Comparison of ENCODE assay signal across 16 mouse cellular contexts in the genomic region with DNA sequence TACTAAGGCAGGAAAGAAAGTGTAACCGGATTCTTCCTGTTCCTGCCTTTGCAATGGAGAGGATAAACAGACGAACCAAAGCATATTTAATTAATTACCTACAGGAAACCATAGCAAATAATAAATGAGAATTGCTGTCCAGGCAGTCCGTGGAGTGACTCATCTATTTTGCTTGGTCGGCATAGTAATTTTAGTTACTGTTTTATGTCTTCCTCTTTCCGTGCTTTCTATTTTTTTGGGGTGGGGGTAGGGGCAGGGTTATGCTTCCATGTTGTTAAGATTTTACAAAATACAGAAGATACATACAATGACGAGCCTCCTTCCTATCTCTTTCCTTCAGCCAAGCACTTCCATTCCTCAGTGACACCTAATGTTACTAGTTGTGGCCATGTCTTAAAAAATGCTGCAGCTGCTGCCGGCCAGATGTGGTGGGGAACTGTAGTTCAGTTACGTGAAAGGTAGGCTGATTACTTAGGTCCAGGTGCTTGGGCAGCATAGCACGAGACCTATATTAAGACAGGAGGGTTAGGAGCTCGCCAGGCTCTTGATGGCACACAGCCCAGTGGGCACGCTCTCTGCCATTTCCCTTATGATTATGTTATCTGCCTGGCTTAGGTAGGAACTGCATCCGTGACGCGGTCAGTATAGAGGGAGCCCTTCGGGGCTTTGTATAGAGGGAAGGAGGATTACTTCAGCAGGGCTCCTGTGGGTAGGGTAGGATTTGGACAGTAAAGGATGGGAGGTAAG. TPM values are rescaled to one million over a fixed set of nuclear protein-coding genes. Genes with fewer than 3 reads are reported as not detected.
DNase-seq lines count a peak whose midpoint lies in the region; ATAC-seq and TF ChIP-seq lines count a peak whose summit lies in the region.
"Had no signal": no experiment of that assay in that cellular context is flagged by ENCODE, and none has a peak within 500 bp of the region (broad histone marks: within the 10 kb centered on the region; RNA-seq: fewer than 3 reads in every experiment).

No protein-coding gene starts in this region.

- TF ChIP-seq EP300 in stomach, postnatal 0 days (optimal IDR thresholded peaks at IDR 0.05) = no peak

- peak; percentile 38 for DNase-seq in heart, embryonic 10.5 days (ENCODE audit: low spot score)
- DNase-seq in heart, postnatal 36 days = no peak
- no peak for DNase-seq in lung, postnatal 36 days
- DNase-seq in stomach, postnatal 0 days (ENCODE audit: low spot score) = no peak
- no peak for DNase-seq in thymus, postnatal 25 days
- no peak for DNase-seq in right cerebral cortex, postnatal 14 days
- DNase-seq: cerebellum, postnatal 36 days; kidney, postnatal 25 days; layer of hippocampus, postnatal 36 days; right cerebral cortex, adult 18-20 months had no signal

- intact Hi-C loops in heart, postnatal 36 days (cut with DNase I) = no loop called here

- H3K9ac ChIP-seq in lung, embryonic 16.5 days (ENCODE audit: low read length) = no peak overlapping the region
- H3K9ac ChIP-seq in stomach, postnatal 0 days (ENCODE audit: low read length) = no peak overlapping the region
- H3K9ac ChIP-seq: heart, embryonic 13.5 days had no signal

- no peaks in the 10 kb centered on the region for H3K27me3 ChIP-seq in heart, embryonic 10.5 days (ENCODE audit: insufficient read depth, poor library complexity, severe bottlenecking)
- no peaks in the 10 kb centered on the region for H3K27me3 ChIP-seq in lung, embryonic 16.5 days (ENCODE audit: control insufficient read depth, insufficient read depth, low read depth, low read length)
- no peaks in the 10 kb centered on the region for H3K27me3 ChIP-seq in stomach, postnatal 0 days (ENCODE audit: control insufficient read depth, insufficient read depth, low read length)
- H3K27me3 ChIP-seq: heart, embryonic 13.5 days; Patski had no signal

- H3K9me3 ChIP-seq in heart, embryonic 10.5 days = no peaks in the 10 kb centered on the region
- H3K9me3 ChIP-seq in lung, embryonic 16.5 days (ENCODE audit: control insufficient read depth, low read length) = no peaks in the 10 kb centered on the region
- no peaks in the 10 kb centered on the region for H3K9me3 ChIP-seq in stomach, postnatal 0 days (ENCODE audit: control insufficient read depth, low read length)
- H3K9me3 ChIP-seq: forebrain, embryonic 10.5 days; heart, embryonic 13.5 days had no signal

- H3K36me3 ChIP-seq in heart, embryonic 10.5 days = 0 out of 2 replicates have a peak, but pooled peaks cover 6% of the 10 kb centered on the region
- H3K36me3 ChIP-seq in lung, embryonic 16.5 days (ENCODE audit: control insufficient read depth, insufficient read depth, low read length) = 0 out of 2 replicates have a peak, but pooled peaks cover 3% of the 10 kb centered on the region
- H3K36me3 ChIP-seq in stomach, postnatal 0 days (ENCODE audit: control insufficient read depth, insufficient read depth, low read length) = no peaks in the 10 kb centered on the region

- H3K27ac ChIP-seq in heart, embryonic 10.5 days = no peak overlapping the region
- H3K27ac ChIP-seq in lung, embryonic 16.5 days (ENCODE audit: low read length) = no peak overlapping the region
- no peak overlapping the region for H3K27ac ChIP-seq in stomach, postnatal 0 days (replicated peaks)
- H3K27ac ChIP-seq: forebrain, embryonic 10.5 days; heart, embryonic 13.5 days had no signal

- no peak for TF ChIP-seq CTCF in stomach, postnatal 0 days (IDR thresholded peaks at IDR 0.05; ENCODE audit: low read depth)

- ATAC-seq in lung, embryonic 16.5 days (ENCODE audit: low read depth) = peak; percentile 45; the same call in 1 of the 2 replicates
- ATAC-seq in erythroid progenitor cell, adult 5-6 weeks (replicated peaks; ENCODE audit: low FRiP score, poor library complexity, severe bottlenecking) = 0 out of 2 replicates have a peak, but pooled peaks have one; percentile 36
- peak; percentile 41; the same call in 1 of the 2 replicates for ATAC-seq in stomach, postnatal 0 days (ENCODE audit: low FRiP score, low TSS enrichment)
- ATAC-seq: Patski had no signal

- WGBS in heart, embryonic 10.5 days = 84% methylated on average over 15 of the region's 15 CpGs
- WGBS in lung, embryonic 16.5 days = 60% methylated on average over 15 of the region's 15 CpGs
- 63% methylated on average over 15 of the region's 15 CpGs for WGBS in stomach, postnatal 0 days

- H3K4me3 ChIP-seq in heart, embryonic 10.5 days = no peak overlapping the region
- H3K4me3 ChIP-seq in lung, embryonic 16.5 days (ENCODE audit: low read length) = no peak overlapping the region
- H3K4me3 ChIP-seq in stomach, postnatal 0 days (ENCODE audit: low read depth, low read length) = no peak overlapping the region
- H3K4me3 ChIP-seq: forebrain, embryonic 10.5 days; heart, embryonic 13.5 days had no signal

- peak overlapping the region; percentile 19; the same call in 1 of the 2 replicates for H3K4me2 ChIP-seq in lung, embryonic 16.5 days (ENCODE audit: low read depth, low read length)
- H3K4me2 ChIP-seq in stomach, postnatal 0 days (replicated peaks; ENCODE audit: low read depth) = no peak overlapping the region
- H3K4me2 ChIP-seq: heart, embryonic 13.5 days had no signal

- no peaks in the 10 kb centered on the region for H3K4me1 ChIP-seq in heart, embryonic 10.5 days
- H3K4me1 ChIP-seq in lung, embryonic 16.5 days (replicated peaks; ENCODE audit: control insufficient read depth, insufficient read depth, low read length) = no peaks in the 10 kb centered on the region
- no peaks in the 10 kb centered on the region for H3K4me1 ChIP-seq in stomach, postnatal 0 days (replicated peaks; ENCODE audit: control insufficient read depth, insufficient read depth)
- H3K4me1 ChIP-seq: forebrain, embryonic 10.5 days had no signal

RNA-seq across cellular contexts. Expression of a gene that starts 19.3 kb away (rescaled TPM):
- polyA plus RNA-seq in heart, embryonic 10.5 days (2016; fragmentation: Nextera tagmentation; extraction: Ambion mirVana) = 6.5 and 10.0 TPM in 2 replicates
- under 1 TPM; 0.22 to 0.46 TPM for total RNA-seq in heart, postnatal 36 days (2021)
- polyA plus RNA-seq in lung, embryonic 16.5 days (2015; fragmentation: Nextera tagmentation; extraction: Ambion mirVana) = 13.3 and 14.3 TPM in 2 replicates
- 163 and 205 TPM in 2 replicates for total RNA-seq in erythroid progenitor cell, adult 5-6 weeks (2015; ENCODE audit: low replicate concordance)
- 175 and 226 TPM in 2 replicates for total RNA-seq in erythroid progenitor cell, adult 5-6 weeks (2017; ENCODE audit: low replicate concordance)
- 1.2 and 1.5 TPM in 2 replicates for polyA plus RNA-seq in stomach, postnatal 0 days (2015; fragmentation: Nextera tagmentation; extraction: Ambion mirVana)
- total RNA-seq: gastrocnemius, adult 8-10 months had no signal
